Mouse (Mus musculus) brain, embryonic 18.5 days (tissue): ENCODE results near the gene Nrsn2.

Source experiments
- DNase-seq: peaks from one replicate; pipeline ENCODE4 v3.0.0-alpha.2; 2012; ENCODE audit warnings: low read depth, low spot score

Nrsn2 gene

DNA sequence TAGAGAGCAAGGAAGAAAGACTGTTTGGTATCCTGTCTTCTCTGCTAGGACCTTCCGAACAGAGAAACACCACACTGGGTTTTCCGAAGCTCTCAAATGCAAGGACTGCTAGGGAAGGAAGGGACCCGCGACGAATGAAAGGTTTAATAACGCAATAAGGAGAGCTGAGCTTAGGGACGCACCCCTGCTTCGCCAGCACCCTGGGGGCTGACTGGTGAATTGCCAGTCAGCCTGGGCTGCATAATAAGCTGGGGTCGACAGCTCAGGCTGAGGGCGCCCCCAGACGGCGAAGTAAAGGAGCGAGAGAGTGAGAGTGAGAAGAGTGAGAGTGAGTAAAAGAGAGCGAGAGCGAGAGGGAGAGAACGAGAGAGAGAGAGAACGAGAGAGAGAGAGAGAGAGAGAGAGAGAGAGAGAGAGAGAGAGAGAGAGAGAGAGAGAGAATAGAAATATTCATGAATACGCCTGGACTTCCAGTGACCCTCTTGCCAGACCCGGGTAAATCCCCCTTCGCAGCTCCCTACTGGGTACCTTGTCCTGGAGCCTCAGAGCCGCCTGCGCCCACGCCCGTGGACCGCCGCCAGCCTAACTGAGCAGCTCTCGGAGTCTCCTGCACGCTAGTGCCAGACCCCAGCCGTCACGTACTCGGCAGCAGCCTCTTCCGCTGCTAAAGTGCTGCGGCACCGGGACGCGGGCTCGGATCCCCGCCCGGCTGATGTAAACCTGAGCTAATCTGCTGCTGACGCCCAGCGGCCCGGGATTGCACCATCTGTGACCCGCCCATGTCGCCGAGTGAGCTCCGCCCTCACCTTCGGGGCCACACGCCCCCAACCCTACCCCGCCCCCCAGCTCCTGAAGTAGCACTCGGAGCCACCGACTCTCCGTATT lies 32.9 kb downstream of the Nrsn2 start, which contains the start of gene Trib3:
Trib3 (minus strand) TSS at position 704 of the 885 bp plus-strand sequence.
- DNase-seq: no peak

DNA sequence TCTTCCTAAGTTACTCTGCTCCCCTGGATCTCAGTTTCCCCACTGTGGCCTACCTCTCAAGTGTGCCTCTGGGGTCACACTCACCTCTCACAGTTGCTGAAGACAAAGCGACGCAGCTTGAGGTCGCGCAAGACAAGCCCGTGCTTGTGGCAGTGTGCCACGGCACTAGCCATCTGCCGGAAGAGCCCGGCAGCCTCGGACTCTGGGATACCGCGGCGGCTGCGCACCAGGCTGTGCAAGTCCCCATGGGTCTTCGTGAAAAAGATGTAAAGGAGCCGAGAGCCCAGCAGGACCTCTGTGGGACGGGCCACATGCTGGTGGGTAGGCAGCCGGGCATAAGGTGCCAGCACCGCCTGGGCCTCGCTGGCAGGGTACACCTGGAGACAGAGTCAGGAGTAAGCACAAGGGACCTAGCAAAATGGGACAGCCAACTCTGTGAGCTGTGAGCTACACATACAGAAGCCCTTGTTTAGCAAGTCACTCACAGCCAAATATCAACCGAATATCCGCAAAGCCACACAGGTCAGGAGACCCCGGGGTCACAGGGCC lies 36.7 kb downstream of the Nrsn2 start:
- DNase-seq: no peak

DNA sequence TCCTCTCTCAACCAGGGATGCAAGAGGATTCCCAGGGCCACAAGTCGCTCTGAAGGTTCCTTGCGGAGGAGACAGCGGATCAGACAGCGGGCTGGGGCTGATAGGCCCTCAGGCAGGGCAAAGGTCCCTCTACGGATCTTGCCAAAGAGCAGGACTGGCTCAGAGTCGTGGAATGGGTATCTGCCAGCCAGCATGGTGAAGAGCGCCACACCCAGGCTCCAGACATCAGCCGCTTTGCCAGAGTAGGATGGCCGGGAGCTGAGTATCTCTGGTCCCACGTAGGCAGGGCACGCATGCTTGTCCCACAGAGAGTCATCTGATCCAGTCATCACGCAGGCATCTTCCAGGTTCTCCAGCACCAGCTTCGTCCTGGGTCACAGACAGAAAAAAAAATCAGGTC lies 38.1 kb downstream of the Nrsn2 start:
- no peak for DNase-seq

DNA sequence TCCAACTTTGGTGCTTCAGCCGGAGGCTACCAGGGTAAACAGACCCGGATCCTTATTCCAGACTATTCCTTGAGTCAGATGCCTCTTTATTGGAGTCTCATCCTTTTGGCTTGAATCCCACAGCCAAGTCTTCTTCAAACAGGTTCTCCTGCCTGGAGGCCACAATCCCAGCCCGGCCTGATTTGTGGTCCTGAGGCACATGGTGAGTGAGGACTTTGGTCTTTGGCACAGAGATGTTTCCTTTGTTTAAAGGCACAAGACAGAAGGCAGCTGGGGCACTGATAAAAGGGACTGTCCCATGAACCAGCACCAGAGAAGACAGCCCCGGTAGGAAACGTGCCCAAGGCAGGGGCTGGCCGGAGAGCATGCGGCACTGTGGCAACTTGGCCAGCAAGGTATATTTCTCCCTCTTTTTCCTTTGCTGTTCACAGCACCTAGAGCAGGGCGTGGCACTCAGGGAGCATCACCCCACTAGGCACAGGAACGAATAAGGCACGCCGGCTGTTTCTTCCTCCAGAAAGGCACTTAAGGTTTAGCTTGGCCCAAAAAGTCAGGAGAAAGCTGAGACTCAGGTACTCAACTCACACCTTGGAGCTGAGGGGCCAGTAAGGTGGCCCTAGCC lies 38.7 kb downstream of the Nrsn2 start:
- DNase-seq: no peak

DNA sequence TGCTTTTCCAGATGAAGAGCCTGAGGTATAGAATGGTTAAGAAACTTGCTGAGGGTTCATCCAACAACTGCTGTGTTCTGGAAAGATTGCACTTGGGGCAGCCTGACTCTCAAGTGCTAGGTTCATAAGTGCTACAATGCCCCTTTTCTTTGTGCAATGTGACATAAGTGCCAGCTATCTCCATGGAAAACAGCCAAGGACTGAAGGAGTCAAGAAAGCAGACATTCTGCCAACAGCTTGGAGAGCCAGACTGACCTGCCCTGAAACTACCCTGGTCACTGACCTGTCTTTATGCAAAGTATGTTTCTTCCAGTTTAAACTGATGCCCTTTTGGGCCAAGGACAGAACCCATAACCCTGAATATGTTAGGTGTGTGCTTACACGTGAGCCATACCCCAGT lies 39.6 kb downstream of the Nrsn2 start:
- DNase-seq: no peak

DNA sequence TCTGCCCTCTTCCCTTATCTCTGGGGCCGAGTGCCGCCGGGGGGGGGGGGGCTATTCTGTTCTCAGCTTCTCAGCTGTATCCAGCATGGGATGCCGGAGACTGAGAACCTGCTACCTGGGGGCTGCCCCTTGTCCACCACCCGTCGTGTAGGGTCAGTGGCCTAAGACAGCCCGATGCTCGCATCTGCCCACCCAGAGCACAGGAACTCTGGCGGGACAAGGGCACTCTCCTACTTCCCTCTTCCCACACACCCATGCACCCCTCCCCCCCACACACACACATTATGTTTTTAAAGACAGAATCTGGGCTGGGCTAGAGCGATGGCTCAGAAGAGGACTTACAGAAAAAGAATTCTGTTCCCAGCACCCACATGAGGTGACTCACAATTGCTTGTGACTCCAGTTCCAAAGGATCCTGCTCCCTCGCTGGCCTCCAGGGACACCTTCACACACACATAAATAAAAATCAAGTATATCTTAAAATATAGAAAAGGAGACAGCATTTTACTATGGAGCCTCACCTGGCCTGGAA lies 41.1 kb downstream of the Nrsn2 start:
- DNase-seq: no peak

DNA sequence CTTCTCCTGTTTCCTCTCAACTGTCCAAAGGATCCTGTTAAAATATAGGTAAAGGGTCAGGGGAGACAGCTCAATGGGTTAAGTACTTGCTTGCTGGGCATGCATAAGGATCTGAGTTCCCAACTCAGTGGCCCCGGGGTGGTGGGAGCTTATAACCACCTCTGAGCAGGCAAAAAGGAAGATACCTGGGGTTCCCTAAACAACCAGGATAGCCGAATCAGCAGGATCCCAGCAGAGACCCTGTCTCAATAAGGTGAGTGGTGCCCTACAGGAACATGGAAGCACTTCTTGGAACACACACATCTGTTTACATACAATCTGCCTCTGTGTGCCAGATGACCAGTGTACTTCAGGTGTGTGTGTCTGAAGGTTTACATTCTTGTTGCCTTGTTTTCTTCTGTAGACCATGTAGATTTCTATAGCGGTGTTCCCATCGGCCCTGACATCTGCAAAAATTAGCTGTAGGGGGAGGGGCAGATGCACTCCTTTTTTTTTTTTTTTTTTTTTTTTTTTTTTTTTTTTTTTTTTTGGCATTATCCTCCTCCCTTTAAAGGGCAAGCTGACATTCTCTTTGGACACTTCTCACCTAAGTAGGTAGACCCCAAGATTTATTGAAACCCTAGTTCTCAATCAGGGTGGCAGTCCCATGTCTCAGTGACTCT lies 43.0 kb downstream of the Nrsn2 start:
- DNase-seq: no peak

DNA sequence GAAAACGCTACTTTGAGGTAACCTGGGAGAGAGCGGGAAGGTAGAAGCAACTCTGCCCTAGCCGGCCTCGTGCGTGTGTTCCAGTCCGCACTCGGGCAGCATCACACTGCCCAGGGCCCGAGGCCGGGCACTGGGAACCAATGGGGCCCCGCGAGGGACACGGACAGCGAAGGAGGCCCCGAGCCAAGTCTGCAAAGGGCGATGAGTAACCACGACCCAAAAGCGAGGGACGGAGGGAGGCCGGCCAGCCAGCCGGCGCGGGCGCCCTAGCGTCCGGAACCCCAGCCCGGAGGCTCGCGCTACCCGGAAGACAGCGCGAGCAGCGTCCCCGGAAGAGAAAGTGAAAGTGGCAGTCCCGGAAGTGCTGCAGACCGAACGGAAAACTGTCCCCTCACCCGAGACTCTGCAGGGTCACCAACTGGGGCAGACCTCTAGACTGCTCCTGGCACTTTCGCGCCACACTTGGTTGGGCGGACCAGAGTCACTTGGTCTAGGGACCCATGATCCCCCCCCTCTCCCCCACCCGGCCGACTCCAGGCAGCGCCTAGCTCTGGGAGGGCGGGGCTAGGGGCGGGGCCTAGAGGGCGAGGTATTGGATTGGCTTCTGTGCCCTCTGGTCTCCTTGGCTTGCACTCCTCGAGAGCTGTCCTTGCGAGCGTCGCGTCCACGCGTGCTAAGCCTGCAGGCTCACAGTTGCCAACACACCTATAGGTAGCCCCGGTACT lies 44.2 kb downstream of the Nrsn2 start, which contains the start of gene Rbck1:
Rbck1 (minus strand) TSS at position 553 of the 725 bp plus-strand sequence.
- DNase-seq: peak; percentile 78

DNA sequence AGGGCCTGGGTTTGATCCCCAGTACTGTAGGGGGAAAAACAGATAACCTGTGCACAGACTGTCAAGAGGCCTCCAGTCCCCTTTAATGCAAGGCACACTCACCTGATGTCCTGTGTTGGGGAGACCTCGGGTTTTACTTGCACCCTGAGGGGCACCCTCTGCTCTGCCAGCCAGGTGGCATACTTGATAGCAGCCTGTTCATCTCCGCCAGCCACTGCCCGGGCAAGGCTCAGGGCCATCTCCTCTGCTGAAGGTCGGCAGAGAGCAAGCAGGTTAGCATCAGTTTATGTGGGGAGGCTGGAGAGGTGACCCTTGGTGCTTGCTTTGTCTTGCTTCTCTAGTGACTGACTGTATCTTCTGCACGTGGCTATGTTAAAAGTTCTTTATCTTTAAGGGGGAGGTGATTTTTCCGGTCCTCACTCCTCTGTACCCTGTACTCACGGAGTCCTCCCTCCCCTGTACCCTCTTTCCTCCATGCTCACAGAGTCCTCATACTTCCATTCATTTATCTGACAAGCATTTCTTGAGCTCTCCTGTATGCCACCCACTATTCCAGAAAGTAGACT lies 45.5 kb downstream of the Nrsn2 start:
- DNase-seq: no peak

DNA sequence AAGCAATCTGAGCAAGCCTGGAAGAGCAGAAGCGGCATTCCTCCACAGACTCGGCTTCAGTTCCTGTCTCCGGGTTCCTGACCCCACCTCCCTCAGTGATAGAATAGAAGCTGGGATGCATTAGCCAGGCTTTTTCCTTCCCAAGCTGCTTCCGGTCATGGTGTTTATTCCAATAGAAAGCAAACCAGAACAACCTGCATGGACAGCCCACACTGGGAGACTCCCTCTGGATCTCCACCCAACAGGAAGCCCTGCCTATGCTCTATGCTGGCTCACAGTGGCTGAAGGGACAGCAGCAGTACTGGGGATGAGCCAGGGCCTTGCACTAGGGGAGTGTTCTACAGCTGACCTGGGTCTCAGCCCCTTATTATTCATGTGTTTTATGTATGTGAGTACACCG lies 48.5 kb downstream of the Nrsn2 start:
- DNase-seq: no peak

DNA sequence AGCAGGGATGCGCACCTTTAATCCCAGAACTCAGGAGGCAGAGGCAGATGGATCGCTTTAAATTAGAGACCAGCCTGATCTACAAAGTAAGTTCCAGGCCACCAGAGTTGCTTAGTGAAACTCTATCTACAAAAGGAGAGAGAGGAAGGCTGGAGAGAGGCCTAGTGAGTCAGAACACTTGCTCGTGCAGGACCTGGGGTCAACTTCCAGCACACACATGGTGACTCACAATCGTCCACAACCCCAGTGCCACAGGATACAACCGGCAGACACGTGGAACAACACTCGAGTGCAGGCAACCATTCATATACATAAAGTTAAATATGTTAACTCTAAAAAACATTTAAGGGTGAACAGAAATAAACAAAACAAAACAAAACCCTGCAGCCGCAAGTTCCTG lies 49.8 kb downstream of the Nrsn2 start:
- no peak for DNase-seq

DNA sequence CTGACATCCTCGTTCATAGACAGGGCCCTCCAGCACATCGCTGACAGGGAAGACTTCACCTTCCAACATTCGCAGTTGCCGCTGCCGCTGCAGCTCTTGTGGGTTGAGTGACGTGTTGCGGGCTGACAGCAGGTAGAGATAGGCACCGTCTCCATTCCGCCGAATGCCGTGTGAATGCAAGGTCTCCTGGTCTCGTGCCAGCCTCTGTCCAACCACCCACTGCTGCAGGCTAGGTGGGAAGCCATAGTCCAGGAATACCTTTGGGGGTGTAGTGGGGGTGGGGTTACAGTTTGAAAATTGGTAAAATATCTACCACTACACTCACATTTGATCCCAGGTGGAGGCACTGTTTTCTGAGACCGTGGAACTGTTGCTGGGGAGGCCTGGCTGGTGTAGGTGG lies 50.3 kb downstream of the Nrsn2 start:
- DNase-seq: no peak

DNA sequence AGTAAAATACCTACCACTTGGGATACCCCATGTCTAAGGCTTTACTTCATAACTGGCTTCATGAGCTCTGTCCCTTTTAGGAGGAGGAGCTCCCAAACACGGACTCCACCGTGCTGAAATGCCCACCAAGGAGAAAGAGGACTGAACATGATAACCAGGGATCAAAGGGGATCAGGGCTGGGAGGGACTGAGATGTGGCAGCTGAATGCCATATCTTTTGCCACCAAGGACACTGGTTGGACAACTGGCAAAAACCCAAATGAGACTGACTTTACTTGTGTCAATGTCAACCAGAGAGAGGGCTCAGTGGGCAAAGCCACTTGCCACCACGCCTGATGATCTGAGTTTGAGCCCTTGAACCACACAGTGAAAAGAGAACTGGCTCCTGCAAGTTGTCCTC lies 51.6 kb downstream of the Nrsn2 start:
- no peak for DNase-seq

DNA sequence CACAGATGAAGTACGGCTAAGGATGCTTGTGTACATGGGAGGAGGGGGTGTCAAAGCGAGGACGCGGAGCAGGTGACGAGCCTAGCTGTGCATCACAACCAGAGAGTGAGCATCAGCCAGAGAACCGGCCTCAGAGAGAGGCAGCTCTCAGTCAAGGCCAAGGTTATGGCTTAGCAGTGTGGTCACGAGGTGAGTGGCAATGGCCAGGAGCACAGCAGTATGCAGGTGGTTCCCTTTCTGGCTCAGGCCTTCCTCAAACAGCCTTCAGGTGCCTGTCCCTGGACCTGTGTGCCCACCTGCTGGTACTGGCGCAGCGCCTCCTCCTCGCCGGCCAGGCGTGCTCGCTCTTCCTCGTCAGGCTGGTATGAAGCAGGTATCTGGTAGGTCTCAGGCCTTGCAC lies 52.5 kb downstream of the Nrsn2 start:
- DNase-seq: no peak

DNA sequence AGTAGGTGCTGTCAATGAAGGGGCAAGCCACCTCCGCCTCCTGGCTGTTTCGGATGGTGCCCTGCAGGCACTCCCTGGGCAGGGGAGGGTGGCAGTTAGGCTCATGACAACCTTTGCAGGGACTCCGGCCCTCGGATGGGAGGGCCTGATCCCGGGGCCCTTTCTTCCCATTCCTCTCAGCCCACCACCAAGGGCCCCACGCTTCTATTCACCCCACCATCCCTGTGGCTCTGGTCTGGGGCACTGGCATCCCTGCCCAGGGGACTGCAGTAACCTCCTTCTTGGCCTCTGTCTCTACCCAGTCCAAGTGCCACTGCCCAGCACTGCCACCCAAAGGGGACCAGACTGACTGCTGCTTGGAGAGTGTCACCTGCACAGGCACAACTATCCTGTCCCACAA lies 54.2 kb downstream of the Nrsn2 start:
- DNase-seq: no peak

DNA sequence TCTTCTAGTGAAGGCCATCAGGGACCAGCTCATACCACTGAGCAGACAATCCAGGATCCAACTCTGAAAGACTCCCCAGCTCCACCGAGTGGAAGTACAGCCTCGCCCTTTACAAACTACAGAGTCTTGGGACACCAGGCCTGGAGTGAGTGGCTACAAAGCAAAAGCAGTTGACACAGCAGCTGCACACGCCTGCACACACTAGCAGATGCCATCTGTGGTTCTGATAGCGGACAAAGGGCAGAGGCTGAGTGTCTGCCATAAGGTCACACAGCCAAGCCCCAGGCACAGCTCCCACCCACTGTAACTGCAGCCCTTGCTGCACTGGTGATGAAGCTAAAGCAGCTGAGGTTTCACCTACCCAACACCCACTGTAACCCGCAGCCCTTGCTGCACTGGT lies 54.9 kb downstream of the Nrsn2 start:
- DNase-seq: no peak
